In the genomic region with DNA sequence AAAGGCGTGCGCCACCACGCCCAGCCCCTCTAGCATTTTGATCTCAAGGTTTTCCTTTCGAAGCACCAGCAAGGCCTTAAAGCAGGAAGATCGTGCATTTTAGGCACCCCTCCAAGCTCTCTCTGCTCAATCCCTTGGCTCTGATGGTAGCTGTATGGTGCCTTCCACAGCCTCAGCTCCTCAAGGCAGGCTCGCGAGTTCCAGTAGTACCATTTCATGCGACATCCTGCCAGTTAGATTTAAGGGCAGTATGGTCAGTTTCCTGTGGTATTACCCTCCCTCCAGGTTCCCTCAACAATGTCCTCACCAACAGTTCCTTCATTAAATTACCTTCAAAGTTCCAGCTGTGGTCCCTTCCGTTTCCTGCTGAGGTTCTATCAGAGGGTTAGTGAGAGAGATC, we compare ENCODE assay signal across 28 mouse cellular contexts. TPM values are rescaled to one million over a fixed set of nuclear protein-coding genes. Genes with fewer than 3 reads are reported as not detected.
DNase-seq lines count a peak whose midpoint lies in the region; ATAC-seq and TF ChIP-seq lines count a peak whose summit lies in the region.
"Had no signal": no experiment of that assay in that cellular context is flagged by ENCODE, and none has a peak within 500 bp of the region (broad histone marks: within the 10 kb centered on the region; RNA-seq: fewer than 3 reads in every experiment).

No protein-coding gene starts in this region.

- H3K27me3 ChIP-seq in liver, embryonic 12.5 days (replicated peaks): no peaks in the 10 kb centered on the region
- H3K27me3 ChIP-seq in liver, embryonic 11.5 days (replicated peaks; ENCODE audit: control insufficient read depth, insufficient read depth, low read length): no peaks in the 10 kb centered on the region
- H3K27me3 ChIP-seq in lung, postnatal 0 days (replicated peaks; ENCODE audit: insufficient read depth, low read length): no peaks in the 10 kb centered on the region
- H3K27me3 ChIP-seq: CH12.LX; embryonic facial prominence, embryonic 12.5 days; embryonic facial prominence, embryonic 15.5 days; forebrain, embryonic 12.5 days; forebrain, embryonic 15.5 days; hindbrain, embryonic 13.5 days had no signal

- H3K36me3 ChIP-seq in liver, embryonic 12.5 days: peaks cover 11% of the 10 kb centered on the region
- no peaks in the 10 kb centered on the region for H3K36me3 ChIP-seq in liver, embryonic 11.5 days (ENCODE audit: control insufficient read depth, insufficient read depth, low read length)
- no peaks in the 10 kb centered on the region for H3K36me3 ChIP-seq in lung, postnatal 0 days (ENCODE audit: insufficient read depth, low read length)
- H3K36me3 ChIP-seq: embryonic facial prominence, embryonic 12.5 days; embryonic facial prominence, embryonic 15.5 days; forebrain, embryonic 15.5 days; heart, embryonic 10.5 days; heart, embryonic 13.5 days; hindbrain, embryonic 10.5 days had no signal

- no peak for DNase-seq in liver, embryonic 11.5 days (ENCODE audit: low spot score)
- DNase-seq in 416B (ENCODE audit: low read depth): peak; percentile 48
- DNase-seq in lung, postnatal 0 days (ENCODE audit: low spot score): no peak
- DNase-seq: adrenal gland, postnatal 10 days; adrenal gland, postnatal 36 days; B cell, adult 2 months; cerebellum, adult 18-20 months; cerebellum, adult 9-10 months; cerebellum, postnatal 14 days; gastrocnemius, postnatal 25 days; heart, adult 2 months had no signal

- no peak overlapping the region for H3K9ac ChIP-seq in liver, embryonic 12.5 days
- no peak overlapping the region for H3K9ac ChIP-seq in liver, embryonic 11.5 days (ENCODE audit: low read depth, low read length)
- H3K9ac ChIP-seq in lung, postnatal 0 days (replicated peaks; ENCODE audit: low read depth): no peak overlapping the region
- H3K9ac ChIP-seq: embryonic facial prominence, embryonic 12.5 days; embryonic facial prominence, embryonic 15.5 days; forebrain, embryonic 12.5 days; forebrain, embryonic 15.5 days; heart, embryonic 13.5 days; hindbrain, embryonic 13.5 days had no signal

- 64% methylated on average over 9 of the region's 9 CpGs for WGBS in liver, embryonic 12.5 days (ENCODE audit: insufficient replicate concordance)
- WGBS in liver, embryonic 11.5 days: 74% methylated on average over 9 of the region's 9 CpGs
- 71% methylated on average over 9 of the region's 9 CpGs for WGBS in lung, postnatal 0 days

- no peaks in the 10 kb centered on the region for H3K9me3 ChIP-seq in liver, embryonic 12.5 days (replicated peaks)
- H3K9me3 ChIP-seq in liver, embryonic 11.5 days (ENCODE audit: control insufficient read depth, low read length): no peaks in the 10 kb centered on the region
- no peaks in the 10 kb centered on the region for H3K9me3 ChIP-seq in lung, postnatal 0 days (ENCODE audit: low read length)
- H3K9me3 ChIP-seq: embryonic facial prominence, embryonic 12.5 days; embryonic facial prominence, embryonic 15.5 days; forebrain, embryonic 12.5 days; forebrain, embryonic 15.5 days; G1E; heart, embryonic 10.5 days; heart, embryonic 13.5 days; hindbrain, embryonic 10.5 days had no signal

- TF ChIP-seq CTCF in lung, postnatal 0 days (IDR thresholded peaks at IDR 0.05): no peak

- H3K4me2 ChIP-seq in liver, embryonic 12.5 days: peak overlapping the region; percentile 36; the same call in 1 of the 2 replicates
- H3K4me2 ChIP-seq in liver, embryonic 11.5 days: no peak overlapping the region
- no peak overlapping the region for H3K4me2 ChIP-seq in lung, postnatal 0 days (replicated peaks; ENCODE audit: low read depth, low read length)
- H3K4me2 ChIP-seq: embryonic facial prominence, embryonic 12.5 days; embryonic facial prominence, embryonic 15.5 days; forebrain, embryonic 12.5 days; forebrain, embryonic 15.5 days; heart, embryonic 13.5 days; hindbrain, embryonic 13.5 days had no signal

- peaks cover 45% of the 10 kb centered on the region for H3K4me1 ChIP-seq in liver, embryonic 12.5 days
- peaks cover 8% of the 10 kb centered on the region; the same call in 1 of the 2 replicates for H3K4me1 ChIP-seq in liver, embryonic 11.5 days (replicated peaks; ENCODE audit: control insufficient read depth, insufficient read depth, low read length)
- H3K4me1 ChIP-seq in lung, postnatal 0 days (ENCODE audit: insufficient read depth, low read depth, low read length): no peaks in the 10 kb centered on the region
- H3K4me1 ChIP-seq: embryonic facial prominence, embryonic 12.5 days; forebrain, embryonic 12.5 days; forebrain, embryonic 15.5 days; hindbrain, embryonic 10.5 days; hindbrain, embryonic 13.5 days had no signal

- no peak for TF ChIP-seq EP300 in lung, postnatal 0 days (IDR thresholded peaks at IDR 0.05)

- ATAC-seq in liver, embryonic 12.5 days: no peak
- no peak for ATAC-seq in liver, embryonic 11.5 days (replicated peaks; ENCODE audit: low FRiP score)
- peak; percentile 57 to 61 for ATAC-seq in hematopoietic stem cell, adult 5-6 weeks (replicated peaks in 1 of 2; ENCODE audit: insufficient read depth in 1 of 2, low FRiP score in 2 of 2, low TSS enrichment in 1 of 2, low read depth in 1 of 2, poor library complexity in 2 of 2, severe bottlenecking in 2 of 2)
- ATAC-seq in megakaryocyte progenitor cell, adult 5-6 weeks (replicated peaks; ENCODE audit: poor library complexity): peak; percentile 47
- no peak for ATAC-seq in lung, postnatal 0 days
- no peak for ATAC-seq in erythroblast, adult 5-6 weeks (replicated peaks; ENCODE audit: low FRiP score, poor library complexity, severe bottlenecking)
- ATAC-seq: forebrain, embryonic 15.5 days; hindbrain, embryonic 16.5 days; Patski had no signal

- H3K4me3 ChIP-seq in liver, embryonic 12.5 days: no peak overlapping the region
- no peak overlapping the region for H3K4me3 ChIP-seq in liver, embryonic 11.5 days (ENCODE audit: low read depth, low read length)
- H3K4me3 ChIP-seq in lung, postnatal 0 days (ENCODE audit: low read depth, low read length): no peak overlapping the region
- H3K4me3 ChIP-seq: embryonic facial prominence, embryonic 12.5 days; embryonic facial prominence, embryonic 15.5 days; erythroblast, embryonic 14.5 days; forebrain, embryonic 12.5 days; forebrain, embryonic 15.5 days; heart, adult 2 months; heart, embryonic 10.5 days; heart, embryonic 13.5 days; hindbrain, embryonic 10.5 days; hindbrain, embryonic 13.5 days had no signal

- H3K27ac ChIP-seq in liver, embryonic 12.5 days: peak overlapping the region; percentile 84
- H3K27ac ChIP-seq in liver, embryonic 11.5 days (ENCODE audit: low read depth, low read length): no peak overlapping the region
- no peak overlapping the region for H3K27ac ChIP-seq in lung, postnatal 0 days (ENCODE audit: low read length)
- H3K27ac ChIP-seq: embryonic facial prominence, embryonic 12.5 days; embryonic facial prominence, embryonic 15.5 days; forebrain, embryonic 12.5 days; forebrain, embryonic 15.5 days; heart, adult 2 months; heart, embryonic 10.5 days; heart, embryonic 13.5 days; hindbrain, embryonic 10.5 days; hindbrain, embryonic 13.5 days had no signal

RNA-seq across cellular contexts. Expression of a gene that starts 16.6 kb away (rescaled TPM):
- polyA plus RNA-seq in liver, embryonic 12.5 days (2016; fragmentation: Nextera tagmentation; extraction: Ambion mirVana): 1.9 TPM in 2 replicates
- polyA plus RNA-seq in liver, embryonic 11.5 days (2014; fragmentation: Nextera tagmentation; extraction: Ambion mirVana): 2.2 and 3.2 TPM in 2 replicates
- 3.5 and 7.6 TPM in 2 replicates for total RNA-seq in hematopoietic stem cell, adult 5-6 weeks (2017)
- total RNA-seq in megakaryocyte progenitor cell, adult 5-6 weeks (2015): 13.8 and 18.1 TPM in 2 replicates
- 2.1 and 4.1 TPM in 2 replicates for total RNA-seq in megakaryocyte progenitor cell, adult 5-6 weeks (2017)
- polyA plus RNA-seq in lung, postnatal 0 days (2015; fragmentation: Nextera tagmentation; extraction: Ambion mirVana): 0.98 and 1.4 TPM in 2 replicates
- 3.1 and 4.8 TPM in 2 replicates for total RNA-seq in erythroblast, adult 5-6 weeks (2015; ENCODE audit: low replicate concordance)
- 0.56 and 1.2 TPM in 2 replicates for total RNA-seq in erythroblast, adult 5-6 weeks (2017; ENCODE audit: low replicate concordance)

RNA-seq across cellular contexts. Expression of a gene that starts 24.3 kb away (rescaled TPM):
- 31.4 and 33.4 TPM in 2 replicates for polyA plus RNA-seq in liver, embryonic 12.5 days (2016; fragmentation: Nextera tagmentation; extraction: Ambion mirVana)
- 19.6 and 21.1 TPM in 2 replicates for polyA plus RNA-seq in liver, embryonic 11.5 days (2014; fragmentation: Nextera tagmentation; extraction: Ambion mirVana)
- total RNA-seq in hematopoietic stem cell, adult 5-6 weeks (2017): 24.3 and 24.9 TPM in 2 replicates
- 10.7 and 11.0 TPM in 2 replicates for total RNA-seq in megakaryocyte progenitor cell, adult 5-6 weeks (2015)
- total RNA-seq in megakaryocyte progenitor cell, adult 5-6 weeks (2017): 14.5 and 17.2 TPM in 2 replicates
- 15.9 and 18.2 TPM in 2 replicates for polyA plus RNA-seq in lung, postnatal 0 days (2015; fragmentation: Nextera tagmentation; extraction: Ambion mirVana)
- 53.8 and 59.1 TPM in 2 replicates for total RNA-seq in erythroblast, adult 5-6 weeks (2015; ENCODE audit: low replicate concordance)
- 164 and 194 TPM in 2 replicates for total RNA-seq in erythroblast, adult 5-6 weeks (2017; ENCODE audit: low replicate concordance)

RNA-seq across cellular contexts. Expression of a gene that starts 25.1 kb away (rescaled TPM):
- polyA plus RNA-seq in liver, embryonic 12.5 days (2016; fragmentation: Nextera tagmentation; extraction: Ambion mirVana): 2.3 and 2.8 TPM in 2 replicates
- polyA plus RNA-seq in liver, embryonic 11.5 days (2014; fragmentation: Nextera tagmentation; extraction: Ambion mirVana): 4.0 and 4.2 TPM in 2 replicates
- total RNA-seq in hematopoietic stem cell, adult 5-6 weeks (2017): 5.3 and 8.0 TPM in 2 replicates
- 7.2 and 7.6 TPM in 2 replicates for total RNA-seq in megakaryocyte progenitor cell, adult 5-6 weeks (2015)
- 7.5 and 7.6 TPM in 2 replicates for total RNA-seq in megakaryocyte progenitor cell, adult 5-6 weeks (2017)
- polyA plus RNA-seq in lung, postnatal 0 days (2015; fragmentation: Nextera tagmentation; extraction: Ambion mirVana): 1.6 and 2.2 TPM in 2 replicates
- total RNA-seq in erythroblast, adult 5-6 weeks (2015; ENCODE audit: low replicate concordance): 25.4 and 27.4 TPM in 2 replicates
- total RNA-seq in erythroblast, adult 5-6 weeks (2017; ENCODE audit: low replicate concordance): 33.7 and 37.7 TPM in 2 replicates

RNA-seq across cellular contexts. Expression of a gene that starts 41.5 kb away (rescaled TPM):
- polyA plus RNA-seq in liver, embryonic 12.5 days (2016; fragmentation: Nextera tagmentation; extraction: Ambion mirVana): 13.0 and 14.4 TPM in 2 replicates
- 11.0 and 13.0 TPM in 2 replicates for polyA plus RNA-seq in liver, embryonic 11.5 days (2014; fragmentation: Nextera tagmentation; extraction: Ambion mirVana)
- 47.0 and 66.5 TPM in 2 replicates for total RNA-seq in hematopoietic stem cell, adult 5-6 weeks (2017)
- 84.9 and 93.2 TPM in 2 replicates for total RNA-seq in megakaryocyte progenitor cell, adult 5-6 weeks (2015)
- total RNA-seq in megakaryocyte progenitor cell, adult 5-6 weeks (2017): 57.8 and 60.3 TPM in 2 replicates
- polyA plus RNA-seq in lung, postnatal 0 days (2015; fragmentation: Nextera tagmentation; extraction: Ambion mirVana): 6.7 and 6.8 TPM in 2 replicates
- total RNA-seq in erythroblast, adult 5-6 weeks (2015; ENCODE audit: low replicate concordance): 35.2 and 39.5 TPM in 2 replicates
- 24.2 and 29.0 TPM in 2 replicates for total RNA-seq in erythroblast, adult 5-6 weeks (2017; ENCODE audit: low replicate concordance)

RNA-seq across cellular contexts. Expression of a gene that starts 54.5 kb away (rescaled TPM):
- polyA plus RNA-seq in liver, embryonic 12.5 days (2016; fragmentation: Nextera tagmentation; extraction: Ambion mirVana): 6.5 and 7.5 TPM in 2 replicates
- 13.8 and 16.4 TPM in 2 replicates for polyA plus RNA-seq in liver, embryonic 11.5 days (2014; fragmentation: Nextera tagmentation; extraction: Ambion mirVana)
- total RNA-seq in hematopoietic stem cell, adult 5-6 weeks (2017): 14.1 and 17.3 TPM in 2 replicates
- total RNA-seq in megakaryocyte progenitor cell, adult 5-6 weeks (2015): 5.2 and 5.6 TPM in 2 replicates
- total RNA-seq in megakaryocyte progenitor cell, adult 5-6 weeks (2017): 6.6 and 6.9 TPM in 2 replicates
- 8.7 and 10.3 TPM in 2 replicates for polyA plus RNA-seq in lung, postnatal 0 days (2015; fragmentation: Nextera tagmentation; extraction: Ambion mirVana)
- total RNA-seq in erythroblast, adult 5-6 weeks (2015; ENCODE audit: low replicate concordance): 3.3 and 3.6 TPM in 2 replicates
- total RNA-seq in erythroblast, adult 5-6 weeks (2017; ENCODE audit: low replicate concordance): 2.4 and 2.6 TPM in 2 replicates

Comparison
In these comparisons a context has a peak if more than half of its experiments do, and no peak if none do; other contexts are left out.
1. ATAC-seq: peak in hematopoietic stem cell, adult 5-6 weeks (2 of 2) and megakaryocyte progenitor cell, adult 5-6 weeks (single experiment); none in liver, embryonic 12.5 days (single experiment), liver, embryonic 11.5 days (single experiment), lung, postnatal 0 days (single experiment) and erythroblast, adult 5-6 weeks (single experiment).